Mouse (Mus musculus): ENCODE data around the gene Adam12. TPM values are rescaled to one million over a fixed set of nuclear protein-coding genes. Genes with fewer than 3 reads are reported as not detected.

Adam12 gene
- total RNA-seq, 1 experiment = 3.9 TPM

GRCm38 (mm10) chr7:134162886-134163285 is 69.1 kb downstream of the Adam12 start:
- in situ Hi-C loops (cut with MboI; ENCODE audit: low sequenced_read_pairs in 2 of 2, unreplicated experiment in 2 of 2) = no loop called here
- Histone ChIP-seq H3K4me1 (ENCODE audit: control insufficient read depth in 2 of 2, insufficient read depth in 2 of 2, low read length in 2 of 2, poor library complexity in 1 of 2) (no peaks in the 10 kb centered on the region), H3K9ac (ENCODE audit: insufficient read depth, low read depth, low read length, poor library complexity, severe bottlenecking) (no peak overlapping the region), H3K27ac (ENCODE audit: insufficient read depth, low read depth, low read length, poor library complexity, severe bottlenecking) (no peak overlapping the region), H3K36me3 (ENCODE audit: control insufficient read depth, insufficient read depth, low read length, poor library complexity, severe bottlenecking) (no peaks in the 10 kb centered on the region), H3K4me3 (ENCODE audit: insufficient read depth in 1 of 2, low read depth in 1 of 2, low read length in 2 of 2, poor library complexity in 1 of 2, severe bottlenecking in 1 of 2) (no peak overlapping the region), H3K9me3 (ENCODE audit: control insufficient read depth, insufficient read depth, low read depth, low read length) (no peaks in the 10 kb centered on the region)
- DNase-seq (ENCODE audit: low read depth, low spot score) = no peak
- TF ChIP-seq HCFC1 (IDR thresholded peaks at IDR 0.05; ENCODE audit: borderline replicate concordance, insufficient read depth, low read length) (no peak), CHD2 (IDR thresholded peaks at IDR 0.05; ENCODE audit: low read depth, low read length) (no peak), ZC3H11A (IDR thresholded peaks at IDR 0.05; ENCODE audit: borderline replicate concordance, low read depth, low read length) (no peak), MAFK (IDR thresholded peaks at IDR 0.05; ENCODE audit: insufficient read depth, low read depth, low read length) (no peak), ZNF384 (IDR thresholded peaks at IDR 0.05; ENCODE audit: low read depth, low read length) (no peak)

GRCm38 (mm10) chr7:134159608-134160007 is 72.3 kb downstream of the Adam12 start:
- DNase-seq (ENCODE audit: low read depth, low spot score) = no peak
- H3K4me3 ChIP-seq (ENCODE audit: insufficient read depth in 1 of 2, low read depth in 1 of 2, low read length in 2 of 2, poor library complexity in 1 of 2, severe bottlenecking in 1 of 2) = no peak overlapping the region
- H3K27ac ChIP-seq (ENCODE audit: insufficient read depth, low read depth, low read length, poor library complexity, severe bottlenecking) = no peak overlapping the region
- TF ChIP-seq HCFC1 (IDR thresholded peaks at IDR 0.05; ENCODE audit: borderline replicate concordance, insufficient read depth, low read length) (no peak), ZNF384 (IDR thresholded peaks at IDR 0.05; ENCODE audit: low read depth, low read length) (no peak), CHD2 (IDR thresholded peaks at IDR 0.05; ENCODE audit: low read depth, low read length) (no peak), MAFK (IDR thresholded peaks at IDR 0.05; ENCODE audit: insufficient read depth, low read depth, low read length) (no peak), ZC3H11A (IDR thresholded peaks at IDR 0.05; ENCODE audit: borderline replicate concordance, low read depth, low read length) (no peak)
- no peaks in the 10 kb centered on the region for H3K36me3 ChIP-seq (ENCODE audit: control insufficient read depth, insufficient read depth, low read length, poor library complexity, severe bottlenecking)
- H3K4me1 ChIP-seq (ENCODE audit: control insufficient read depth in 2 of 2, insufficient read depth in 2 of 2, low read length in 2 of 2, poor library complexity in 1 of 2) = no peaks in the 10 kb centered on the region
- H3K9me3 ChIP-seq (ENCODE audit: control insufficient read depth, insufficient read depth, low read depth, low read length) = no peaks in the 10 kb centered on the region
- in situ Hi-C loops (cut with MboI; ENCODE audit: low sequenced_read_pairs in 2 of 2, unreplicated experiment in 2 of 2) = no loop called here
- H3K9ac ChIP-seq (ENCODE audit: insufficient read depth, low read depth, low read length, poor library complexity, severe bottlenecking) = no peak overlapping the region

- Histone ChIP-seq H3K4me1 (ENCODE audit: control insufficient read depth in 2 of 2, insufficient read depth in 2 of 2, low read length in 2 of 2, poor library complexity in 1 of 2) (no peaks in the 10 kb centered on the region), H3K9me3 (ENCODE audit: control insufficient read depth, insufficient read depth, low read depth, low read length) (no peaks in the 10 kb centered on the region), H3K27ac (ENCODE audit: insufficient read depth, low read depth, low read length, poor library complexity, severe bottlenecking) (no peak overlapping the region), H3K36me3 (ENCODE audit: control insufficient read depth, insufficient read depth, low read length, poor library complexity, severe bottlenecking) (no peaks in the 10 kb centered on the region), H3K9ac (ENCODE audit: insufficient read depth, low read depth, low read length, poor library complexity, severe bottlenecking) (no peak overlapping the region), H3K4me3 (ENCODE audit: insufficient read depth in 1 of 2, low read depth in 1 of 2, low read length in 2 of 2, poor library complexity in 1 of 2, severe bottlenecking in 1 of 2) (no peak overlapping the region)
- TF ChIP-seq CHD2 (IDR thresholded peaks at IDR 0.05; ENCODE audit: low read depth, low read length) (no peak), HCFC1 (IDR thresholded peaks at IDR 0.05; ENCODE audit: borderline replicate concordance, insufficient read depth, low read length) (no peak), ZNF384 (IDR thresholded peaks at IDR 0.05; ENCODE audit: low read depth, low read length) (no peak), MAFK (IDR thresholded peaks at IDR 0.05; ENCODE audit: insufficient read depth, low read depth, low read length) (no peak)
- in situ Hi-C loops (cut with MboI; ENCODE audit: low sequenced_read_pairs in 2 of 2, unreplicated experiment in 2 of 2) = no loop called here
- DNase-seq (ENCODE audit: low read depth, low spot score) = no peak
Measured at GRCm38 (mm10) chr7:134151330-134151729, 80.6 kb downstream of the Adam12 start.

GRCm38 (mm10) chr7:134150305-134150704 is 81.6 kb downstream of the Adam12 start:
- Histone ChIP-seq H3K4me3 (ENCODE audit: insufficient read depth in 1 of 2, low read depth in 1 of 2, low read length in 2 of 2, poor library complexity in 1 of 2, severe bottlenecking in 1 of 2) (no peak overlapping the region), H3K9me3 (ENCODE audit: control insufficient read depth, insufficient read depth, low read depth, low read length) (no peaks in the 10 kb centered on the region), H3K36me3 (ENCODE audit: control insufficient read depth, insufficient read depth, low read length, poor library complexity, severe bottlenecking) (no peaks in the 10 kb centered on the region), H3K4me1 (ENCODE audit: control insufficient read depth in 2 of 2, insufficient read depth in 2 of 2, low read length in 2 of 2, poor library complexity in 1 of 2) (no peaks in the 10 kb centered on the region), H3K9ac (ENCODE audit: insufficient read depth, low read depth, low read length, poor library complexity, severe bottlenecking) (no peak overlapping the region), H3K27ac (ENCODE audit: insufficient read depth, low read depth, low read length, poor library complexity, severe bottlenecking) (no peak overlapping the region)
- in situ Hi-C loops (cut with MboI; ENCODE audit: low sequenced_read_pairs in 2 of 2, unreplicated experiment in 2 of 2) = no loop called here
- DNase-seq (ENCODE audit: low read depth, low spot score) = no peak
- TF ChIP-seq CHD2 (IDR thresholded peaks at IDR 0.05; ENCODE audit: low read depth, low read length) (no peak), HCFC1 (IDR thresholded peaks at IDR 0.05; ENCODE audit: borderline replicate concordance, insufficient read depth, low read length) (no peak), MAFK (IDR thresholded peaks at IDR 0.05; ENCODE audit: insufficient read depth, low read depth, low read length) (no peak), ZC3H11A (IDR thresholded peaks at IDR 0.05; ENCODE audit: borderline replicate concordance, low read depth, low read length) (no peak), ZNF384 (IDR thresholded peaks at IDR 0.05; ENCODE audit: low read depth, low read length) (no peak)

GRCm38 (mm10) chr7:134149351-134149750 is 82.6 kb downstream of the Adam12 start:
- H3K27ac ChIP-seq (ENCODE audit: insufficient read depth, low read depth, low read length, poor library complexity, severe bottlenecking) = no peak overlapping the region
- in situ Hi-C loops (cut with MboI; ENCODE audit: low sequenced_read_pairs in 2 of 2, unreplicated experiment in 2 of 2) = no loop called here
- TF ChIP-seq HCFC1 (IDR thresholded peaks at IDR 0.05; ENCODE audit: borderline replicate concordance, insufficient read depth, low read length) (no peak), CHD2 (IDR thresholded peaks at IDR 0.05; ENCODE audit: low read depth, low read length) (no peak), ZNF384 (IDR thresholded peaks at IDR 0.05; ENCODE audit: low read depth, low read length) (no peak), ZC3H11A (IDR thresholded peaks at IDR 0.05; ENCODE audit: borderline replicate concordance, low read depth, low read length) (no peak), MAFK (IDR thresholded peaks at IDR 0.05; ENCODE audit: insufficient read depth, low read depth, low read length) (no peak)
- H3K9ac ChIP-seq (ENCODE audit: insufficient read depth, low read depth, low read length, poor library complexity, severe bottlenecking) = no peak overlapping the region
- no peaks in the 10 kb centered on the region for H3K9me3 ChIP-seq (ENCODE audit: control insufficient read depth, insufficient read depth, low read depth, low read length)
- H3K4me1 ChIP-seq (ENCODE audit: control insufficient read depth in 2 of 2, insufficient read depth in 2 of 2, low read length in 2 of 2, poor library complexity in 1 of 2) = no peaks in the 10 kb centered on the region
- H3K36me3 ChIP-seq (ENCODE audit: control insufficient read depth, insufficient read depth, low read length, poor library complexity, severe bottlenecking) = no peaks in the 10 kb centered on the region
- no peak for DNase-seq (ENCODE audit: low read depth, low spot score)
- no peak overlapping the region for H3K4me3 ChIP-seq (ENCODE audit: insufficient read depth in 1 of 2, low read depth in 1 of 2, low read length in 2 of 2, poor library complexity in 1 of 2, severe bottlenecking in 1 of 2)

All from ES-E14 (cell line).